Mouse (Mus musculus) small intestine, adult 2 months (tissue): ENCODE measurements around the gene Resp18.

Experiments used
- CTCF ChIP-seq: fragments of 200-500 bp; IDR thresholded peaks from 2 replicates; pipeline ENCODE4 v1.5.1; 2012; ENCODE audit warnings: low read depth, mild to moderate bottlenecking, control low read depth, inconsistent platforms, low read length, moderate library complexity, mixed read lengths; ENCODE audit not compliant: insufficient replicate concordance, insufficient read length; ENCODE audit errors: extremely low read depth
- POLR2A ChIP-seq: fragments of 200-500 bp; IDR thresholded peaks from 2 replicates; pipeline ENCODE4 v1.6.1; 2012; ENCODE audit warnings: low read depth, mild to moderate bottlenecking, control low read depth, inconsistent platforms, low read length, moderate library complexity

DNA sequence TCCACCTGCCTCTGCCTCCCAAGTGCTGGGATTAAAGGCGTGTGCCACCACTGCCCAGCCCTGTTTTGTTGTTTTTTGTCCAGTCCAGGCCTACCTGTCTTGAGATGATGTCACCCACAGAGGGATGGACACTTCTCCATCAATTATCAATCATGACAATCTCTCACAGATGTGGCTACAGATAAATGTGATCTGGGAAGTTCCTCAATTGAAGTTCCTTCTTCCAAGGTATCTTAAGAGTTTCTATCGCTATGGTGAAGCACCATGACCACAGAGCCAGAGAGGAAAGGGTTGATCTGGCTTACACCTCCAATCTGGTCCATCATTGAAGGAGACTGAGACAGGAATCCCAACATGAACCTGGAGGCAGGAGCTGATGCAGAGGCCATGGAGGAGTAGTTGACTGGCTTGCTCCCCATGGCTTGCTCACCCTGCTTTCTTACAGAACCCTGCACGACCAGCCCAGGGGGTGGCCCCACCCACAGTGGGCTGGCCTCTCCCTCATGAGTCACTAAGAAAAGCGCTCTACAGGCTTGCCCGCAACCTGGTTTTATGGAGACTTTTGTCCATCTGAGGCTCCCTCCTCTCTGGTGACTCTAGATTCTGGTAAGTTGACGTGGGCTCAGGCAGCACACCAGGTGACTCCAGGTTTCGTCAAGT, 47.8 kb downstream of the Resp18 start:
- no peak for TF ChIP-seq POLR2A
- TF ChIP-seq CTCF: no peak
